16 mouse cellular contexts compared by ENCODE assay signal in genomic region chr7:99128965-99129364, GRCm38 (mm10). TPM values are rescaled to one million over a fixed set of nuclear protein-coding genes. Genes with fewer than 3 reads are reported as not detected.
DNase-seq lines count a peak whose midpoint lies in the region; ATAC-seq and TF ChIP-seq lines count a peak whose summit lies in the region.
"Had no signal": no experiment of that assay in that cellular context is flagged by ENCODE, and none has a peak within 500 bp of the region (broad histone marks: within the 10 kb centered on the region; RNA-seq: fewer than 3 reads in every experiment).

No protein-coding gene starts in this region.

- no peak for ATAC-seq in liver, postnatal 0 days
- no peak for ATAC-seq in liver, embryonic 11.5 days (replicated peaks; ENCODE audit: low FRiP score)
- ATAC-seq in hematopoietic stem cell, adult 5-6 weeks (replicated peaks in 1 of 2; ENCODE audit: insufficient read depth in 1 of 2, low FRiP score in 2 of 2, low TSS enrichment in 1 of 2, low read depth in 1 of 2, poor library complexity in 2 of 2, severe bottlenecking in 2 of 2), result peak; percentile 49 to 54; a peak in 1 of 4 replicates
- ATAC-seq in midbrain, embryonic 11.5 days (ENCODE audit: low FRiP score), result no peak

- H3K4me3 ChIP-seq in liver, postnatal 0 days (ENCODE audit: low read depth, low read length), result no peak overlapping the region
- no peak overlapping the region for H3K4me3 ChIP-seq in liver, embryonic 11.5 days (ENCODE audit: low read depth, low read length)
- H3K4me3 ChIP-seq in testis, adult 2 months (ENCODE audit: control insufficient read depth, low read depth, low read length), result no peak overlapping the region
- H3K4me3 ChIP-seq in midbrain, embryonic 11.5 days (ENCODE audit: low read depth, low read length), result no peak overlapping the region
- H3K4me3 ChIP-seq: embryonic facial prominence, embryonic 15.5 days; heart, embryonic 13.5 days; neural tube, embryonic 13.5 days had no signal

- no peaks in the 10 kb centered on the region for H3K36me3 ChIP-seq in liver, postnatal 0 days (replicated peaks; ENCODE audit: insufficient read depth, low read length)
- H3K36me3 ChIP-seq in liver, embryonic 11.5 days (ENCODE audit: control insufficient read depth, insufficient read depth, low read length), result peaks cover 5% of the 10 kb centered on the region; the same call in 1 of the 2 replicates
- no peaks in the 10 kb centered on the region for H3K36me3 ChIP-seq in testis, adult 2 months (ENCODE audit: control insufficient read depth, insufficient read depth, low read length)
- H3K36me3 ChIP-seq in splenic B cell, adult 2 months (ENCODE audit: control insufficient read depth, insufficient read depth, low read length, poor library complexity, severe bottlenecking), result no peaks in the 10 kb centered on the region
- no peaks in the 10 kb centered on the region for H3K36me3 ChIP-seq in midbrain, embryonic 11.5 days (ENCODE audit: control insufficient read depth, insufficient read depth, low read length)
- H3K36me3 ChIP-seq: embryonic facial prominence, embryonic 15.5 days had no signal

- no peak overlapping the region for H3K9ac ChIP-seq in liver, postnatal 0 days (replicated peaks)
- H3K9ac ChIP-seq in liver, embryonic 11.5 days (ENCODE audit: low read depth, low read length), result no peak overlapping the region
- H3K9ac ChIP-seq in midbrain, embryonic 11.5 days (ENCODE audit: low read length), result no peak overlapping the region
- H3K9ac ChIP-seq: embryonic facial prominence, embryonic 15.5 days; heart, embryonic 13.5 days; neural tube, embryonic 13.5 days had no signal

- no peak for DNase-seq in liver, postnatal 0 days
- DNase-seq in liver, embryonic 11.5 days (ENCODE audit: low spot score), result no peak
- no peak for DNase-seq in testis, postnatal 10 days (ENCODE audit: low spot score)
- DNase-seq in splenic B cell, adult 2 months (ENCODE audit: low read depth, low spot score), result peak; percentile 51
- no peak for DNase-seq in midbrain, embryonic 11.5 days (ENCODE audit: low spot score, missing footprints)
- no peak for DNase-seq in ovary, postnatal 36 days (ENCODE audit: low spot score)
- DNase-seq: cerebellum, adult 11-12 months; layer of hippocampus, adult 9-11 months; retina, postnatal 1 day; thymus, adult 18-20 months had no signal

- no peak for TF ChIP-seq EP300 in liver, postnatal 0 days (IDR thresholded peaks at IDR 0.05; ENCODE audit: low read depth)

- H3K27me3 ChIP-seq in liver, postnatal 0 days (ENCODE audit: insufficient read depth, low read length), result no peaks in the 10 kb centered on the region
- no peaks in the 10 kb centered on the region for H3K27me3 ChIP-seq in liver, embryonic 11.5 days (replicated peaks; ENCODE audit: control insufficient read depth, insufficient read depth, low read length)
- no peaks in the 10 kb centered on the region for H3K27me3 ChIP-seq in testis, adult 2 months (ENCODE audit: control insufficient read depth, insufficient read depth, low read length)
- no peaks in the 10 kb centered on the region for H3K27me3 ChIP-seq in splenic B cell, adult 2 months (ENCODE audit: control insufficient read depth, insufficient read depth, low read length, poor library complexity, severe bottlenecking)
- H3K27me3 ChIP-seq in midbrain, embryonic 11.5 days (ENCODE audit: control insufficient read depth, insufficient read depth, low read length), result no peaks in the 10 kb centered on the region
- H3K27me3 ChIP-seq: embryonic facial prominence, embryonic 15.5 days; heart, embryonic 13.5 days; neural tube, embryonic 13.5 days had no signal

- peaks cover 56% of the 10 kb centered on the region for H3K4me1 ChIP-seq in liver, postnatal 0 days (ENCODE audit: insufficient read depth)
- peaks cover 34% of the 10 kb centered on the region for H3K4me1 ChIP-seq in liver, embryonic 11.5 days (replicated peaks; ENCODE audit: control insufficient read depth, insufficient read depth, low read length)
- peaks cover 13% of the 10 kb centered on the region for H3K4me1 ChIP-seq in testis, adult 2 months (ENCODE audit: control insufficient read depth, insufficient read depth, low read length)
- H3K4me1 ChIP-seq in midbrain, embryonic 11.5 days (ENCODE audit: control insufficient read depth, insufficient read depth, low read length), result no peaks in the 10 kb centered on the region

- H3K9me3 ChIP-seq in liver, postnatal 0 days (ENCODE audit: low read length), result peaks cover 6% of the 10 kb centered on the region; the same call in 1 of the 2 replicates
- H3K9me3 ChIP-seq in liver, embryonic 11.5 days (ENCODE audit: control insufficient read depth, low read length), result no peaks in the 10 kb centered on the region
- H3K9me3 ChIP-seq in midbrain, embryonic 11.5 days (ENCODE audit: control insufficient read depth, low read length), result no peaks in the 10 kb centered on the region
- H3K9me3 ChIP-seq: embryonic facial prominence, embryonic 15.5 days; neural tube, embryonic 13.5 days had no signal

- TF ChIP-seq POLR2A in testis, adult 2 months (IDR thresholded peaks at IDR 0.05; ENCODE audit: control insufficient read depth, low read depth, low read length), result no peak

- 71% methylated on average over 8 of the region's 8 CpGs for WGBS in liver, postnatal 0 days (ENCODE audit: insufficient replicate concordance)
- 84% methylated on average over 8 of the region's 8 CpGs for WGBS in liver, embryonic 11.5 days
- 94% methylated on average over 8 of the region's 8 CpGs for WGBS in midbrain, embryonic 11.5 days

- H3K27ac ChIP-seq in liver, postnatal 0 days (ENCODE audit: low read depth), result no peak overlapping the region
- no peak overlapping the region for H3K27ac ChIP-seq in liver, embryonic 11.5 days (ENCODE audit: low read depth, low read length)
- peak overlapping the region; percentile 24 for H3K27ac ChIP-seq in testis, adult 2 months (ENCODE audit: control insufficient read depth, insufficient read depth, low read depth, low read length)
- no peak overlapping the region for H3K27ac ChIP-seq in midbrain, embryonic 11.5 days (ENCODE audit: low read depth, low read length)
- H3K27ac ChIP-seq: embryonic facial prominence, embryonic 15.5 days; heart, embryonic 13.5 days; kidney, postnatal 0 days; neural tube, embryonic 13.5 days had no signal

- peak overlapping the region; percentile 26; the same call in 1 of the 2 replicates for H3K4me2 ChIP-seq in liver, postnatal 0 days (ENCODE audit: low read depth, low read length)
- H3K4me2 ChIP-seq in liver, embryonic 11.5 days, result no peak overlapping the region
- no peak overlapping the region for H3K4me2 ChIP-seq in midbrain, embryonic 11.5 days
- H3K4me2 ChIP-seq: embryonic facial prominence, embryonic 15.5 days; heart, embryonic 13.5 days; neural tube, embryonic 13.5 days had no signal

- no peak for TF ChIP-seq CTCF in liver, postnatal 0 days (IDR thresholded peaks at IDR 0.05; ENCODE audit: low read depth)
- no peak for TF ChIP-seq CTCF in testis, adult 2 months (IDR thresholded peaks at IDR 0.05; ENCODE audit: control insufficient read depth, insufficient read depth, insufficient replicate concordance, low read depth, low read length)

RNA-seq across cellular contexts. Expression of gene Uvrag, which starts 12.0 kb away (rescaled TPM):
- 9.4 and 11.9 TPM in 2 replicates for polyA plus RNA-seq in liver, postnatal 0 days (2015; fragmentation: Nextera tagmentation; extraction: Ambion mirVana)
- polyA plus RNA-seq in liver, embryonic 11.5 days (2014; fragmentation: Nextera tagmentation; extraction: Ambion mirVana), result 14.5 and 16.2 TPM in 2 replicates
- 2.6 and 3.3 TPM in 2 replicates for polyA plus RNA-seq in testis, adult 2 months (2012; rRNA removed)
- 34.4 and 39.3 TPM in 2 replicates for total RNA-seq in hematopoietic stem cell, adult 5-6 weeks (2017)
- polyA plus RNA-seq in midbrain, embryonic 11.5 days (2014; fragmentation: Nextera tagmentation; extraction: Ambion mirVana), result 10.1 and 11.4 TPM in 2 replicates

RNA-seq across cellular contexts. Expression of gene Dgat2, which starts 53.6 kb away (rescaled TPM):
- polyA plus RNA-seq in liver, postnatal 0 days (2015; fragmentation: Nextera tagmentation; extraction: Ambion mirVana), result 226 and 249 TPM in 2 replicates
- 59.9 and 60.1 TPM in 2 replicates for polyA plus RNA-seq in liver, embryonic 11.5 days (2014; fragmentation: Nextera tagmentation; extraction: Ambion mirVana)
- polyA plus RNA-seq in testis, adult 2 months (2012; rRNA removed), result 315 and 324 TPM in 2 replicates
- total RNA-seq in hematopoietic stem cell, adult 5-6 weeks (2017), result 0.69 and 5.9 TPM in 2 replicates
- polyA plus RNA-seq in midbrain, embryonic 11.5 days (2014; fragmentation: Nextera tagmentation; extraction: Ambion mirVana), result 8.7 and 9.8 TPM in 2 replicates

Comparison
In these comparisons a context has a peak if more than half of its experiments do, and no peak if none do; other contexts are left out.
1. ATAC-seq: peak in hematopoietic stem cell, adult 5-6 weeks (2 of 2); none in liver, postnatal 0 days (single experiment), liver, embryonic 11.5 days (single experiment) and midbrain, embryonic 11.5 days (single experiment).